Mouse (Mus musculus) neural tube, embryonic 15.5 days (tissue): ENCODE data around the gene Srp68. TPM values are rescaled to one million over a fixed set of nuclear protein-coding genes. Genes with fewer than 3 reads are reported as not detected.
A peak's percentile ranks its signal among the peaks of the same experiment; 100 is the strongest.
"Not testable (repeated sequence)": the region's sequence is repeated elsewhere in the genome, so short reads cannot be mapped to it uniquely, and the experiment has no call there.

ENCODE experiments used
- ATAC-seq: fragments of 200-750 bp; cut with Nextera tagmentation; 2 replicates; pipeline ENCODE4 v1.8.0; 2017; ENCODE audit warnings: mild to moderate bottlenecking, moderate TSS enrichment, moderate library complexity; ENCODE audit not compliant: low FRiP score
- H3K27ac ChIP-seq: fragments of 300-500 bp; sonication (generic); replicated peaks from 2 replicates; pipeline ENCODE4 v1.5.1; 2015; ENCODE audit warnings: mild to moderate bottlenecking, inconsistent platforms
- H3K27me3 ChIP-seq: fragments of 300-500 bp; sonication (generic); replicated peaks from 2 replicates; pipeline ENCODE4 v1.6.1; 2015; ENCODE audit warnings: inconsistent platforms
- H3K36me3 ChIP-seq: fragments of 300-500 bp; sonication (generic); 2 replicates; pipeline ENCODE4 v1.6.1; 2015; ENCODE audit warnings: inconsistent platforms
- H3K4me1 ChIP-seq: fragments of 300-500 bp; sonication (generic); 2 replicates; pipeline ENCODE4 v1.6.1; 2015; ENCODE audit warnings: inconsistent platforms
- H3K4me2 ChIP-seq: fragments of 300-500 bp; sonication (generic); 2 replicates; pipeline ENCODE4 v1.6.1; 2015; ENCODE audit warnings: inconsistent platforms, mild to moderate bottlenecking, moderate library complexity
- H3K4me3 ChIP-seq: fragments of 300-500 bp; sonication (generic); replicated peaks from 2 replicates; pipeline ENCODE4 v1.5.1; 2015; ENCODE audit warnings: mild to moderate bottlenecking, inconsistent platforms
- H3K9ac ChIP-seq: fragments of 300-500 bp; sonication (generic); replicated peaks from 2 replicates; pipeline ENCODE4 v1.6.1; 2015; ENCODE audit warnings: mild to moderate bottlenecking, inconsistent platforms
- H3K9me3 ChIP-seq: fragments of 300-500 bp; sonication (generic); replicated peaks from 2 replicates; pipeline ENCODE4 v1.6.1; 2016; ENCODE audit warnings: inconsistent platforms
- WGBS: fragments of 180-500 bp; shearing (Covaris S2); methylation state at CpG from one replicate; pipeline ENCODE4 v1.1.7; 2015; ENCODE audit warnings: mixed read lengths; 5-methylcytosine and 5-hydroxymethylcytosine counted together
- polyA plus RNA-seq: library from polyadenylated mRNA; unstranded; fragments of >200 nt; fragmentation: Nextera tagmentation; extraction: Ambion mirVana; gene quantifications from 2 replicates; pipeline ENCODE4 v1.2.1, GENCODE M21; 2015

The Srp68 gene
- polyA plus RNA-seq, 1 experiment from 2014 or later = 64.2 TPM

DNA sequence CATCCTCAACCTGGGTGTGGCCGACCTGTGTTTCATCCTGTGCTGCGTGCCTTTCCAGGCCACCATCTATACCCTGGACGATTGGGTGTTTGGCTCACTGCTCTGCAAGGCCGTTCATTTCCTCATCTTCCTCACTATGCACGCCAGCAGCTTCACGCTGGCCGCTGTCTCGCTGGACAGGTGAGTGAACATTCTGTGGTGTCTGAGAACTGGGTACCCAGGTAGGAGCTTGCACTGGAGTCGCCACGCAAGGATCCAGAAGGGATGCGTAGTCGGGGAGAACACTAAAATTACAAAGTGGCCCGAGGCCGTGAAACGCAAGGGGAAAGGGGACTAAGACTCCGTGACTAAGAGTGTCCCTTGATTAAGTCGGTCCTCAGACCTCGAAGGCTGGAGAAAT, 7.7 kb upstream of the Srp68 start:
- H3K4me3 ChIP-seq = peak overlapping the region; percentile 33
- 1% methylated on average over 18 of the region's 18 CpGs for WGBS
- H3K9me3 ChIP-seq = no peaks in the 10 kb centered on the region
- H3K9ac ChIP-seq = peak overlapping the region; percentile 37; the same call in 1 of the 2 replicates
- peak overlapping the region; percentile 54 for H3K4me2 ChIP-seq
- H3K36me3 ChIP-seq = no peaks in the 10 kb centered on the region
- peaks cover 18% of the 10 kb centered on the region for H3K4me1 ChIP-seq
- peaks cover 63% of the 10 kb centered on the region for H3K27me3 ChIP-seq
- no peak for ATAC-seq
- no peak overlapping the region for H3K27ac ChIP-seq

DNA sequence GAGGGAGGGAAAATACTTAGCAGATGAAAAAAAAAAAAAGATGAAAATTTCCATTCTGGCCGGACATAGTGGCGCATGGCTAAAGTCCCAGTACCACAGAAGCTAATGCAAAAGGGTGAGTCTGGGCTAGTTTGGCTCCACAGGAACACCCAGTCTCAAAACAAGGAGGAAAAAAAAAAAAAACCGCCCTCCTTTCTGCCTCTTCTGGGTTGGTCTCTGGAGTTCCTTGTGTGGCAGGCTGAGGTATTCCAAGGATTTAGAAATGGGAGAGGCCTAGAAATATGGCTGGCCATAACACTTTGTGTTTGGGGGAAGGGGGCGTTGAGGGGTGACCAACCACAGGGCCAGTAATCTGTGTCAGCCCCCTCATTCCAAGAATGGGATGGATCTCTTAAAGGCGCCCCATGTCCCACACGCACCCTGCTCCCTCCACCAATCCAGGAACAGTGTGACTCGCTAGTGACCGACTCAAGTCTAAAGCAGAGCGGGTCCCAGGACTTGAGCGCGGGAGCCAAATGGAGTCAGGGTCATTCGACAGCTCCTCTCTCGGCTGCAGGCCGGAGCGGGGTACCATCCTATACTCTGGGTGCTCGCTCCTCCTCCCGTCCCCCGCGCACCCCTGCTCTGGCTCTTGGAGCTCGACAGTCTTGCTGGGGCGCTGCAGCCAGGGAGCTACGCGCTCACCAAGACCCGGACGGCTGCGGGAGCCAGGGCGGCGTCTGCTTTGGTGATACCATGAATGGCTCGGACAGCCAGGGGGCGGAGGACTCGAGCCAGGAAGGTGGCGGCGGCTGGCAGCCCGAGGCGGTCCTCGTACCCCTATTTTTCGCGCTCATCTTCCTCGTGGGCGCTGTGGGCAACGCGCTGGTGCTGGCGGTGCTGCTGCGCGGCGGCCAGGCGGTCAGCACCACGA, 7.0 kb upstream of the Srp68 start, which contains the start of gene Galr2:
Galr2 (plus strand) TSS at position 189 of the 913 bp plus-strand sequence.
- peaks cover 63% of the 10 kb centered on the region for H3K27me3 ChIP-seq
- no peaks in the 10 kb centered on the region for H3K9me3 ChIP-seq
- WGBS = 7% methylated on average over 46 of the region's 48 CpGs
- no peak within 1 kb of the TSS for H3K27ac ChIP-seq
- no peaks in the 10 kb centered on the region for H3K36me3 ChIP-seq
- ATAC-seq = no peak
- H3K9ac ChIP-seq = peak within 1 kb of the TSS; percentile 37; the same call in 1 of the 2 replicates
- H3K4me1 ChIP-seq = peaks cover 18% of the 10 kb centered on the region
- peak within 1 kb of the TSS; percentile 33 for H3K4me3 ChIP-seq
- H3K4me2 ChIP-seq = peak within 1 kb of the TSS; percentile 54

- peaks cover 26% of the 10 kb centered on the region for H3K27me3 ChIP-seq
- H3K27ac ChIP-seq, H3K4me2 ChIP-seq, H3K9ac ChIP-seq, H3K9me3 ChIP-seq, H3K36me3 ChIP-seq, ATAC-seq, H3K4me3 ChIP-seq: not testable (repeated sequence)
- 90% methylated on average over 1 of the region's 1 CpGs for WGBS
- peaks cover 28% of the 10 kb centered on the region for H3K4me1 ChIP-seq
Observed at GRCm38 (mm10) chr11:116277184-116277583, 3.2 kb upstream of the Srp68 start.

DNA sequence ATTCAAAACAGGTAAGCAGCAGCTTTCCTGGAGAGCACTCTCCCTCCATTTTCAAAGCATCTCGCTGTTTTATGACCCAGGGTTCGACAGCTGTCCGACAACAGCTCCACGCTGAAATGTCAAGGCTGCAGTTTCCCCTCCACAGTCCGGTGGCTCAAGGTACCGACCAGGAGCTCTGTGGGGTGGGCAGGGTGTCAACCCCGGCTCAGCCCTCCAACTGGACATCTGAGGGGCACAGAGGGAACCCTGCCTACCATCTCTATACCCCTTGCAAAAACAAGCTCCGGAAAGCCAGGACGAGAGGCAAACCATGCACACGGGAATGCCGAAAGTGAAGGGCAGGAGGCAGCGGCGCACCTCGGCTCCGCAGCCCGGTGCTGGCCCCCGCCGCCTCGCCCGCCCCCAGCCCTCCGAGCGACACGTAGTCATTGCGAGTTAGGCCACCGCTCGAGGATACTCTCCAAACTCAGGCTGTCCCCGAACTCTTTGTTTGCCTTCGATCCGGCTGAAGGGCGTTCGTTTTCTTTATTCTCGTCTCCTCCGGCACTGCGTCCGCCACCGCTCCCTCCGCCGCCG, 460 bp downstream of the Srp68 start:
- peak; percentile 43 for ATAC-seq
- peak overlapping the region; percentile 87 for H3K4me2 ChIP-seq
- no peaks in the 10 kb centered on the region for H3K9me3 ChIP-seq
- peak overlapping the region; percentile 93 for H3K27ac ChIP-seq
- peak overlapping the region; percentile 91 for H3K9ac ChIP-seq
- H3K27me3 ChIP-seq = no peaks in the 10 kb centered on the region
- H3K4me3 ChIP-seq = peak overlapping the region; percentile 91
- WGBS = 0% methylated on average over 38 of the region's 39 CpGs
- peaks cover 46% of the 10 kb centered on the region for H3K4me1 ChIP-seq
- H3K36me3 ChIP-seq = peaks cover 22% of the 10 kb centered on the region

DNA sequence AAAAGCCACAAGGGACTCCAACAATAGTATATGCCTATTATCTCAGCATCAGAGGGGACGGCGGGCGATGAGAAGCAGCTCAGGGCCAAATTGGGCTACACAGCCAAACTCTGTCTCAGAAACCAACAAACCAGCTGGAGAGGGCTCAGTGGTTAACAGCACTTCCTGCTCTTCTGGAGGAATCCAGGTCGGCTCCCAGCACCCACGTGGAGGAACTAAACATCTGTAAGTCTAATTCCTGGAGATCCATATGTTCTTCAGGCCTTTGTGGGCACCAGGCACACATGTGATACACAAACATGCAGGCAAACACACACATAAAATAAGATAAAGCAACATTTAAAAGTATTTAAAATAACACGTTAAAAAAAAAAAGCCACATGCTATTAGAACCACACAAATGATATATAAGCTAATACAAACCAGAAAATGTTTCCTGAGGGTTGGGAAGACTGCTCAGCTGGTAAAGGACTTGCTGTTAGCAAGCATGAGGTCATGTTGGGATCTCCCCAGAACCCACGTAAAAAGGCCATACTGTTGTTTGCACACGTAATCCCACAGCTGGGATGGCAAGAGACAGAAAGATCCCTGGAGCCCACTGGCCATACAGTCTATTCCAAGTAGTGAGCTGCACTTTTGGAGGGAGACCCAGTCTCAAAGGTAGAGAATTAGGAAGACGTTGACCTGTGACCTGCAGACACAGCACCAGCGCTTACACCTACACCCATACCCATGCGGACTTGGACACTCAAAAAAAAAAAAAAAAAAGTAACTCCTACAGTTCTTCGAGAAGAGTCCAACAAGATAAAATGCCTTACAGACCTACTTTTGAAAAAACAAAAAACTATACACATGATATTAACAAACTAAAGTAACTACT, 1.2 kb downstream of the Srp68 start:
- peak overlapping the region; percentile 91 for H3K4me3 ChIP-seq
- H3K27me3 ChIP-seq = no peaks in the 10 kb centered on the region
- H3K4me2 ChIP-seq = peak overlapping the region; percentile 87
- H3K9ac ChIP-seq = peak overlapping the region; percentile 91
- H3K36me3 ChIP-seq = peaks cover 29% of the 10 kb centered on the region
- no peak for ATAC-seq
- no peaks in the 10 kb centered on the region for H3K9me3 ChIP-seq
- WGBS = 64% methylated on average over 12 of the region's 12 CpGs
- H3K27ac ChIP-seq = no peak overlapping the region
- H3K4me1 ChIP-seq = peaks cover 46% of the 10 kb centered on the region

DNA sequence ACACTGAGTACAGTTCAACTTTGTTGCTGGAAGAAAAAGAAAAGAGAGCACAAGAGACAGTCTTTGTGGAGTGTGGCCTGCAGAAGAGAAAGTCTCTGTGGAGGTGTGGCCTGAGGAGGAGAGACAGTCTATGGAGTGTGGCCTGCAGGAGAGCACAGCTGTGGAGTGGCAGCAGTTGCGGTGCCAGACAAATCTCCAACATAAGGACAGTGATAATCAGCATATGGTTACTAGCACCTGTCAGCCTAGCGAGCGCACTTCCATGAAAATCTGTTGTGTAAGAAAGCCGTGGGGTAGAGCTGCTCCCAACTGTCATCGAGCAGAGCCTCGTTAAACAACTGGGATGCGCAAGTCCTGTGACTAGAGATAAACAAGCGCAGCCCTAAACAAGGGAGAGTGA, 4.5 kb downstream of the Srp68 start:
- WGBS = 88% methylated on average over 8 of the region's 8 CpGs
- peaks cover 41% of the 10 kb centered on the region for H3K4me1 ChIP-seq
- no peak overlapping the region for H3K27ac ChIP-seq
- H3K4me2 ChIP-seq = no peak overlapping the region
- no peaks in the 10 kb centered on the region for H3K9me3 ChIP-seq
- no peak overlapping the region for H3K4me3 ChIP-seq
- ATAC-seq = no peak
- H3K36me3 ChIP-seq = peaks cover 60% of the 10 kb centered on the region
- H3K9ac ChIP-seq = no peak overlapping the region
- no peaks in the 10 kb centered on the region for H3K27me3 ChIP-seq

- H3K4me2 ChIP-seq = no peak overlapping the region
- H3K9me3 ChIP-seq = no peaks in the 10 kb centered on the region
- ATAC-seq = no peak
- H3K9ac ChIP-seq = no peak overlapping the region
- H3K4me3 ChIP-seq = no peak overlapping the region
- 93% methylated on average over 6 of the region's 6 CpGs for WGBS
- peaks cover 72% of the 10 kb centered on the region for H3K36me3 ChIP-seq
- H3K27ac ChIP-seq = no peak overlapping the region
- no peaks in the 10 kb centered on the region for H3K27me3 ChIP-seq
- peaks cover 38% of the 10 kb centered on the region for H3K4me1 ChIP-seq
Observed at GRCm38 (mm10) chr11:116268313-116268712, 5.7 kb downstream of the Srp68 start.

DNA sequence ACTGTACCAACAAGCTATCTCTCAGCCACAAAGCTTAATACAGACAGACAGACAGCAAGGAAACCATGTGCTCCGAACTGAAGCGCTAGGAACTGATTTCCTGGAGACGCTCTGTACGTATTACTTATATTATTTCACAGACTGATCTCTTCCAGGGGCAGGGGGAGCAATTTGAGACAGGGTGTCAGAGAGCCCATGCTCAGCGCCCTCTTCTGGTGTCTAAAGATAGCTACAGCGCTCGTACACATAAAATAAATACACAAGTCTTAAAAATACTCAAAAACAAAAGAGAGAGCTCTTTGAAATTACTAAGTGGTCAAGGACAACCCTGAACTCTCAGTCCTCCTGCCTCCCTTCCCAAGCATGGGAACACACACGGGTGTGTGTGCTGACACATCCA, 6.4 kb downstream of the Srp68 start:
- Histone ChIP-seq H3K9me3 (no peaks in the 10 kb centered on the region), H3K27me3 (no peaks in the 10 kb centered on the region), H3K9ac (no peak overlapping the region), H3K4me3 (no peak overlapping the region), H3K4me2 (no peak overlapping the region), H3K4me1 (peaks cover 32% of the 10 kb centered on the region), H3K36me3 (peaks cover 79% of the 10 kb centered on the region), H3K27ac (no peak overlapping the region)
- WGBS = 89% methylated on average over 8 of the region's 8 CpGs
- no peak for ATAC-seq

DNA sequence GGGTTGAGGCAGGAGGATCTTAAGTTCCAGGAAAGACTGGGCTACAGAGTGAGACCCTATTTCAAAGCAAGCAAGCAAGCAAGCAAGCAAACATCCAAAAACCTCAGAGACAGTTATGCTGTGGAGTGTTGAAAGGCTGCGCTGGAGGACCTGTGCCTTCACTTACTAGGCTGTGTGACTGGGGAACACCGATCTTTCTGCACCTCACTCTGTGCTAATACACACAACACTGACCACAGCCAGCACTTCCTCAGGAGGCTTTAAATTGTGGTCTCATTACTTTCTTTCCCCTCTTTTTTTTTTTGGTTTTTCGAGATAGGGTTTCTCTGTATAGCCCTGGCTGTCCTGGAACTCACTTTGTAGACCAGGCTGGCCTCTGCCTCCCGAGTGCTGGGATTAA, 8.2 kb downstream of the Srp68 start:
- Histone ChIP-seq H3K27me3 (no peaks in the 10 kb centered on the region), H3K4me1 (peaks cover 14% of the 10 kb centered on the region), H3K4me3 (no peak overlapping the region), H3K9ac (no peak overlapping the region), H3K4me2 (no peak overlapping the region), H3K27ac (no peak overlapping the region), H3K36me3 (peaks cover 89% of the 10 kb centered on the region), H3K9me3 (no peaks in the 10 kb centered on the region)
- WGBS = 92% methylated on average over 4 of the region's 4 CpGs
- no peak for ATAC-seq

DNA sequence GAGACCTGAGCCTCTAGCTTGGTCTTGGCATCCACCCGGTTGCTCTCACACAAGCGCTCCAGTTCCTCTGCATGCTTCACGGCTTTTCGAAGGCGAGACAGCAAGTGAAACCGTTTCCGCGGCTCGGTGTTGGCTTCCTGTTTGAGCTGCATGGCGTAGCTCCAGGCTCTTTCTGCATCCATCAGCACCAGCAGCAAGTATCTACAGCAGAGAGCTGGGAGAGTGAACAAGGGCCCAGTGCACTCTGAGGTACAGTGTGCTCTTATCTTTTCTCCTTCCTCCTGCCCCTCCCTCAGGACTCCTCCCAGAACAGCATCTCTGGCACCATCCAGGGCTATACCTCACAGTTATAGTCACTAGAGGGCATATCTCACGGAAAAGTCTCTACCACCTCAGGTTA, 8.7 kb downstream of the Srp68 start:
- WGBS = 91% methylated on average over 11 of the region's 11 CpGs
- no peaks in the 10 kb centered on the region for H3K27me3 ChIP-seq
- no peak for ATAC-seq

DNA sequence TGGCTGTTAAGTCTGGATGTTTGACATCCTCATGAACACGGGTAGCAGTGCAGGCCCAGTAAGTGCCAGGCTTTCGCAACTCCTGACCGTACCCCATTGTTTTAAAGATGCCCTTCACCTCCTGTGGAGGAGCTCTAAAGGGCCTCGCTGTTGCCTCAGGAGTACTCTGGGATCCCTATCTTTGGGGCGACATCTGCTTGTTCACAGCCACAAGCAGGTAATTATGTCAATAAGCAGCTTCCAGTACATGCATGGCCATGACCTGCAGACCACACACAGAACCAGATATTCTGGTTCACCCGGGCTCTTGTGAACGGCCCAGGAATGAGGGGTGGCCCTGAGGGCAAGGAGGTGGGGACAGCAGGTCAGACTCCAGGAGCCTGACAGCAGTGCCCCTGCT, 13.8 kb downstream of the Srp68 start:
- no peak overlapping the region for H3K4me3 ChIP-seq
- H3K36me3 ChIP-seq = peaks cover 88% of the 10 kb centered on the region
- no peaks in the 10 kb centered on the region for H3K4me1 ChIP-seq
- H3K27me3 ChIP-seq = no peaks in the 10 kb centered on the region
- no peak overlapping the region for H3K27ac ChIP-seq
- H3K9me3 ChIP-seq = no peaks in the 10 kb centered on the region
- no peak for ATAC-seq
- 90% methylated on average over 7 of the region's 7 CpGs for WGBS
- no peak overlapping the region for H3K9ac ChIP-seq
- H3K4me2 ChIP-seq = no peak overlapping the region

More for the DNA sequence above, 8.7 kb downstream of the Srp68 start:
- Histone ChIP-seq H3K27ac (no peak overlapping the region), H3K9ac (no peak overlapping the region), H3K36me3 (peaks cover 91% of the 10 kb centered on the region), H3K4me3 (no peak overlapping the region), H3K4me2 (no peak overlapping the region), H3K4me1 (peaks cover 10% of the 10 kb centered on the region), H3K9me3 (no peaks in the 10 kb centered on the region)
